Mouse (Mus musculus): ENCODE results near the gene Nampt. TPM values are rescaled to one million over a fixed set of nuclear protein-coding genes. Genes with fewer than 3 reads are reported as not detected.

The Nampt gene
- polyA plus RNA-seq, 1 experiment from 2014 or later = 30.6 TPM

GRCm38 (mm10) chr12:32824586-32824985, 5.2 kb downstream of the Nampt start:
- Histone ChIP-seq H3K27ac (no peak overlapping the region), H3K4me2 (replicated peaks) (no peak overlapping the region), H3K4me1 (replicated peaks) (peaks cover 22% of the 10 kb centered on the region), H3K9ac (replicated peaks) (no peak overlapping the region), H3K36me3 (peaks cover 5% of the 10 kb centered on the region), H3K9me3 (no peaks in the 10 kb centered on the region), H3K4me3 (replicated peaks) (no peak overlapping the region), H3K27me3 (no peaks in the 10 kb centered on the region)
- WGBS = 32% methylated on average over 6 of the region's 6 CpGs
- ATAC-seq = no peak

- Histone ChIP-seq H3K9me3 (no peaks in the 10 kb centered on the region), H3K4me3 (replicated peaks) (no peak overlapping the region), H3K27ac (no peak overlapping the region), H3K4me1 (replicated peaks) (peaks cover 16% of the 10 kb centered on the region), H3K9ac (replicated peaks) (no peak overlapping the region), H3K27me3 (no peaks in the 10 kb centered on the region), H3K4me2 (replicated peaks) (no peak overlapping the region), H3K36me3 (peaks cover 7% of the 10 kb centered on the region)
- no peak for ATAC-seq
- 38% methylated on average over 3 of the region's 3 CpGs for whole genome bisulfite sequencing
These were observed 7.6 kb downstream of the Nampt start for GRCm38 (mm10) chr12:32826971-32827370.

GRCm38 (mm10) chr12:32828137-32828760, 8.9 kb downstream of the Nampt start:
- no peak overlapping the region; the same call in 1 of the 2 replicates for H3K9ac ChIP-seq (replicated peaks)
- no peaks in the 10 kb centered on the region for H3K27me3 ChIP-seq
- peaks cover 14% of the 10 kb centered on the region for H3K4me1 ChIP-seq (replicated peaks)
- H3K4me2 ChIP-seq (replicated peaks) = no peak overlapping the region
- WGBS = 71% methylated on average over 8 of the region's 8 CpGs
- peaks cover 14% of the 10 kb centered on the region for H3K36me3 ChIP-seq
- no peak overlapping the region for H3K4me3 ChIP-seq (replicated peaks)
- H3K27ac ChIP-seq = no peak overlapping the region
- ATAC-seq = no peak
- H3K9me3 ChIP-seq = no peaks in the 10 kb centered on the region

GRCm38 (mm10) chr12:32829321-32830090, 10.2 kb downstream of the Nampt start:
- H3K4me1 ChIP-seq (replicated peaks) = peaks cover 11% of the 10 kb centered on the region
- no peak for ATAC-seq
- no peak overlapping the region for H3K4me2 ChIP-seq (replicated peaks)
- H3K4me3 ChIP-seq (replicated peaks) = no peak overlapping the region
- peaks cover 20% of the 10 kb centered on the region for H3K36me3 ChIP-seq
- no peak overlapping the region for H3K9ac ChIP-seq (replicated peaks)
- H3K9me3 ChIP-seq = no peaks in the 10 kb centered on the region
- WGBS = 92% methylated on average over 9 of the region's 9 CpGs
- H3K27me3 ChIP-seq = no peaks in the 10 kb centered on the region
- H3K27ac ChIP-seq = no peak overlapping the region

- peaks cover 39% of the 10 kb centered on the region for H3K36me3 ChIP-seq
- no peaks in the 10 kb centered on the region for H3K9me3 ChIP-seq
- no peak overlapping the region for H3K27ac ChIP-seq
- WGBS = 97% methylated on average over 3 of the region's 3 CpGs
- H3K4me3 ChIP-seq (replicated peaks) = no peak overlapping the region
- no peak for ATAC-seq
- H3K27me3 ChIP-seq = no peaks in the 10 kb centered on the region
- H3K9ac ChIP-seq (replicated peaks) = no peak overlapping the region
- no peak overlapping the region for H3K4me2 ChIP-seq (replicated peaks)
- peaks cover 5% of the 10 kb centered on the region for H3K4me1 ChIP-seq (replicated peaks)
These were observed 12.7 kb downstream of the Nampt start for GRCm38 (mm10) chr12:32832076-32832475.

GRCm38 (mm10) chr12:32834781-32835180, 15.4 kb downstream of the Nampt start:
- WGBS = 93% methylated on average over 6 of the region's 6 CpGs
- H3K4me3 ChIP-seq (replicated peaks) = no peak overlapping the region
- no peak overlapping the region for H3K27ac ChIP-seq
- peaks cover 58% of the 10 kb centered on the region for H3K36me3 ChIP-seq
- no peak overlapping the region for H3K4me2 ChIP-seq (replicated peaks)
- H3K9ac ChIP-seq (replicated peaks) = no peak overlapping the region
- no peak for ATAC-seq
- H3K27me3 ChIP-seq = no peaks in the 10 kb centered on the region
- no peaks in the 10 kb centered on the region for H3K9me3 ChIP-seq
- no peaks in the 10 kb centered on the region for H3K4me1 ChIP-seq (replicated peaks)

- no peaks in the 10 kb centered on the region for H3K9me3 ChIP-seq
- no peak overlapping the region for H3K9ac ChIP-seq (replicated peaks)
- no peak overlapping the region for H3K4me3 ChIP-seq (replicated peaks)
- H3K36me3 ChIP-seq = peaks cover 61% of the 10 kb centered on the region
- no peak overlapping the region for H3K4me2 ChIP-seq (replicated peaks)
- no peaks in the 10 kb centered on the region for H3K27me3 ChIP-seq
- H3K27ac ChIP-seq = no peak overlapping the region
- 73% methylated on average over 4 of the region's 4 CpGs for WGBS
- ATAC-seq = no peak
- H3K4me1 ChIP-seq (replicated peaks) = no peaks in the 10 kb centered on the region
These were observed 15.9 kb downstream of the Nampt start for GRCm38 (mm10) chr12:32835235-32835634.

- ATAC-seq = no peak
- H3K36me3 ChIP-seq = peaks cover 70% of the 10 kb centered on the region
- no peak overlapping the region for H3K4me3 ChIP-seq (replicated peaks)
- H3K27ac ChIP-seq = no peak overlapping the region
- WGBS = 87% methylated on average over 4 of the region's 4 CpGs
- H3K27me3 ChIP-seq = no peaks in the 10 kb centered on the region
- H3K9me3 ChIP-seq = no peaks in the 10 kb centered on the region
- H3K4me1 ChIP-seq (replicated peaks) = no peaks in the 10 kb centered on the region; the same call in 1 of the 2 replicates
- no peak overlapping the region for H3K4me2 ChIP-seq (replicated peaks)
- H3K9ac ChIP-seq (replicated peaks) = no peak overlapping the region
These were observed 19.1 kb downstream of the Nampt start for GRCm38 (mm10) chr12:32838406-32838805.

GRCm38 (mm10) chr12:32838954-32839353, 19.6 kb downstream of the Nampt start:
- Histone ChIP-seq H3K9ac (replicated peaks) (no peak overlapping the region), H3K36me3 (peaks cover 70% of the 10 kb centered on the region), H3K4me2 (replicated peaks) (no peak overlapping the region), H3K27me3 (no peaks in the 10 kb centered on the region), H3K4me1 (replicated peaks) (no peaks in the 10 kb centered on the region; the same call in 1 of the 2 replicates), H3K27ac (no peak overlapping the region), H3K4me3 (replicated peaks) (no peak overlapping the region), H3K9me3 (no peaks in the 10 kb centered on the region)
- ATAC-seq = no peak
- WGBS = 95% methylated on average over 9 of the region's 9 CpGs

- no peaks in the 10 kb centered on the region; the same call in 1 of the 2 replicates for H3K4me1 ChIP-seq (replicated peaks)
- no peaks in the 10 kb centered on the region for H3K9me3 ChIP-seq
- no peak overlapping the region for H3K4me2 ChIP-seq (replicated peaks)
- H3K27ac ChIP-seq = no peak overlapping the region
- no peaks in the 10 kb centered on the region for H3K27me3 ChIP-seq
- peak; percentile 69 for ATAC-seq
- H3K36me3 ChIP-seq = peaks cover 66% of the 10 kb centered on the region
- 42% methylated on average over 7 of the region's 7 CpGs for WGBS
- H3K4me3 ChIP-seq (replicated peaks) = no peak overlapping the region
- H3K9ac ChIP-seq (replicated peaks) = no peak overlapping the region
These were observed 22.1 kb downstream of the Nampt start for GRCm38 (mm10) chr12:32841442-32841900.

- ATAC-seq = no peak
- WGBS = 84% methylated on average over 8 of the region's 8 CpGs
- H3K4me1 ChIP-seq (replicated peaks) = no peaks in the 10 kb centered on the region
- no peak overlapping the region for H3K4me3 ChIP-seq (replicated peaks)
- no peak overlapping the region for H3K4me2 ChIP-seq (replicated peaks)
- H3K9me3 ChIP-seq = no peaks in the 10 kb centered on the region
- H3K9ac ChIP-seq (replicated peaks) = no peak overlapping the region
- H3K27me3 ChIP-seq = no peaks in the 10 kb centered on the region
- no peak overlapping the region for H3K27ac ChIP-seq
- H3K36me3 ChIP-seq = peaks cover 63% of the 10 kb centered on the region
These were observed 27.0 kb downstream of the Nampt start for GRCm38 (mm10) chr12:32846325-32846724.

- no peaks in the 10 kb centered on the region for H3K4me1 ChIP-seq (replicated peaks)
- H3K27me3 ChIP-seq = no peaks in the 10 kb centered on the region
- 94% methylated on average over 5 of the region's 5 CpGs for WGBS
These were observed 34.4 kb downstream of the Nampt start for GRCm38 (mm10) chr12:32853757-32854156.

More at GRCm38 (mm10) chr12:32853757-32854156, 34.4 kb downstream of the Nampt start:
- ATAC-seq = no peak
- no peak overlapping the region for H3K4me2 ChIP-seq (replicated peaks)
- no peak overlapping the region for H3K9ac ChIP-seq (replicated peaks)
- no peak overlapping the region for H3K27ac ChIP-seq
- no peaks in the 10 kb centered on the region for H3K9me3 ChIP-seq
- H3K36me3 ChIP-seq = peaks cover 32% of the 10 kb centered on the region
- no peak overlapping the region for H3K4me3 ChIP-seq (replicated peaks)
